Mouse (Mus musculus) cerebellum, adult 2 months (tissue): Measurements from ENCODE around the gene Rere. TPM values are rescaled to one million over a fixed set of nuclear protein-coding genes. Genes with fewer than 3 reads are reported as not detected.

Experiments used
- DNase-seq, 2 experiments: peaks; one replicate each; pipeline ENCODE4 v3.0.0; 2021
- H3K27ac ChIP-seq: fragments of 200-500 bp; 2 replicates; pipeline ENCODE4 v1.5.1; 2012; ENCODE audit warnings: low read length, control low read depth, inconsistent platforms; ENCODE audit not compliant: insufficient read depth
- H3K27me3 ChIP-seq: fragments of 200-500 bp; 2 replicates; pipeline ENCODE4 v1.6.1; 2012; ENCODE audit warnings: inconsistent platforms, mild to moderate bottlenecking, low read length, moderate library complexity; ENCODE audit not compliant: control insufficient read depth, insufficient read depth
- H3K4me1 ChIP-seq: fragments of 200-500 bp; 2 replicates; pipeline ENCODE4 v1.6.1; 2011; ENCODE audit warnings: low read length; ENCODE audit not compliant: control insufficient read depth, insufficient read depth
- H3K4me3 ChIP-seq: fragments of 200-500 bp; replicated peaks from 2 replicates; pipeline ENCODE3; 2011; ENCODE audit warnings: mild to moderate bottlenecking, low read depth, low read length, control low read depth; ENCODE audit not compliant: insufficient read depth
- CTCF ChIP-seq: fragments of 200-500 bp; IDR thresholded peaks from 2 replicates; pipeline ENCODE4 v1.5.1; 2011; ENCODE audit warnings: low read depth, mild to moderate bottlenecking, control low read depth, low read length, moderate library complexity, borderline replicate concordance; ENCODE audit not compliant: insufficient read depth
- POLR2A ChIP-seq: fragments of 200-500 bp; IDR thresholded peaks from 2 replicates; pipeline ENCODE4 v1.6.1; 2011; ENCODE audit warnings: low read length, control low read depth, borderline replicate concordance; ENCODE audit not compliant: insufficient read depth
- WGBS: fragments of 180-500 bp; shearing (Covaris S2); methylation state at CpG from one replicate; pipeline ENCODE4 v1.1.7; 2018; 5-methylcytosine and 5-hydroxymethylcytosine counted together
- polyA plus RNA-seq: library from polyadenylated mRNA; depleted of rRNA; stranded (reverse); fragments of >200 nt; gene quantifications from 2 replicates; pipeline ENCODE4 v1.2.3, GENCODE M21; 2012

Rere gene
- polyA plus RNA-seq, 1 experiment: 69.1 TPM

DNA sequence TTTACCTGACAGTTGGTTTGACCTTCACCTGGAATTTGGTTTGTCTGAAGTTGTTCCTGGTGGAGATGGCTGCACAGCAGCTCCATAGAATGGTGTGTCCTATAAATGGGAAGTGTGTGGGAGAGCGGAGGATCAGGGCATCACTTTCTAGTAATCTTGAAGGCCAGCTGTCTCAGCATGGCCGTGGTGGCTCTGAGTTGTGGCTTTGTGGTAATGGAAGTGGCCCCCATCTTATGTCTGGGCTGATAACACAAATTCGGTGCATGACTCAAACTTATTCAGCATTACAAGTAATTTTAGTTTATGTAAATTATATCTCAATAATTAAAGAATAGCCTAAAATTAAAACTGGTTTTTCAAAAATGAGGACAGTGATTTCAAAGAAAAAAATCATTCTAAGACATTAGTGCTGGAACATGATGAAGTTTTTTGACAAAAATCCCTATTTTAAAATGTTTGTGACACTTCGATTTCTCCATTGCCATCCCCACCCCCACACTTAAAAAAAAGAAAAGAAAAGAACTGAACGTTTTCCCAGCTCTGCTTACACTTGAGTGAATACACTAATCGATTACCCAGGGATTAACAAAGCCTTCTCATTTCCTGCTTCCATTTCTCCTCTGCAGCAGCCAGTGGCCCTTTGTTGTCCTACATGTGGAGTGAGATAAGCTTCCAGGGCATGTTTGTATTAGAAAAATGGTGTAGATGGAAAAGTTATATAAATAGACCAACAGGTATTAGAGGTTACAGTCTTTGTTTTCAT is 180.2 kb downstream of the Rere start:
- H3K27me3 ChIP-seq: no peaks in the 10 kb centered on the region
- no peak for TF ChIP-seq POLR2A
- no peak for TF ChIP-seq CTCF
- H3K27ac ChIP-seq: no peak overlapping the region
- no peak overlapping the region for H3K4me3 ChIP-seq
- DNase-seq: no peak
- H3K4me1 ChIP-seq: peaks cover 16% of the 10 kb centered on the region
- WGBS: 36% methylated on average over 6 of the region's 6 CpGs

DNA sequence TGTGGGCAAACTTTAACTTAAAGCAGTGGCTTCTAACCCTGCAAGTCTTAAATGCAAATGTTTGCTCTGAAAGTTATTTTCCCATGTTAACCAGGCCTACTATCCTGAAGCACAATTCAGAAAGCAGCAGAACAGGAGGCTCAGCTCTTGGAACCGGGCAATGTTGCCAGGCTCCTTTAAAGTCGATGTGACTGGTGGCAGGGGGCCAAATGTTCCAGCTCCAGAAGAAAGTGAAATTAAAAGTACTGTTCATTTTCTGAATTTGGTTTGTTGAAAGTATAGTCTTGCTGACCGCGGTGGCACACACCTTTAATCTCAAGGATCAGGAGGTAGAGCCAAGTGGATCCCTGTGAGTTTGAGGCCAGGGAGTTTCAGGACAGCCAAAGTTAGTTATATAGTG is 180.9 kb downstream of the Rere start:
- H3K27me3 ChIP-seq: no peaks in the 10 kb centered on the region
- peak; percentile 58 to 66 for DNase-seq
- TF ChIP-seq CTCF: no peak
- TF ChIP-seq POLR2A: no peak
- peaks cover 16% of the 10 kb centered on the region for H3K4me1 ChIP-seq
- no peak overlapping the region for H3K4me3 ChIP-seq
- 13% methylated on average over 4 of the region's 4 CpGs for WGBS
- H3K27ac ChIP-seq: no peak overlapping the region

DNA sequence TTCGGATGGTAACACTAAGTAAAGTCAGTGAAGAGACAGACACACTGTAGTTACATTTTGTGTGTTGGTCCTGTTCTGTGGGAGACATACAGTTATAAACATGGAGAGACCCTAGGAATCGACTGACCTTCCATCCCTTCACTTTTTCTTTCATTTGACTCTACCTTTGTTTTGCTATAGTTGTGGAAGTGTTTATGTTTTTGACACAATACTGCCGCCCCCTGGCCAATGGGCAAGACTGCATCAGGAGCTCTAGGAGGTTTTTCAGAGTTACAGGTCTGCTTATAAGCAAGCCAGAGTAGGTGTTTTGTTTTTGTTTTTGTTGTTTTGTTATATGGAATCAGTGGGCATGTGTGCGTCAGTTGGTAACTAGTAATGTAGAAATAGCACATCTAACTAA is 184.3 kb downstream of the Rere start:
- H3K4me1 ChIP-seq: peaks cover 11% of the 10 kb centered on the region
- H3K4me3 ChIP-seq: no peak overlapping the region
- H3K27ac ChIP-seq: no peak overlapping the region
- peak; percentile 81 for TF ChIP-seq CTCF
- TF ChIP-seq POLR2A: no peak
- H3K27me3 ChIP-seq: no peaks in the 10 kb centered on the region
- 51% methylated on average over 4 of the region's 4 CpGs for WGBS
- DNase-seq: peak; percentile 72 to 74

DNA sequence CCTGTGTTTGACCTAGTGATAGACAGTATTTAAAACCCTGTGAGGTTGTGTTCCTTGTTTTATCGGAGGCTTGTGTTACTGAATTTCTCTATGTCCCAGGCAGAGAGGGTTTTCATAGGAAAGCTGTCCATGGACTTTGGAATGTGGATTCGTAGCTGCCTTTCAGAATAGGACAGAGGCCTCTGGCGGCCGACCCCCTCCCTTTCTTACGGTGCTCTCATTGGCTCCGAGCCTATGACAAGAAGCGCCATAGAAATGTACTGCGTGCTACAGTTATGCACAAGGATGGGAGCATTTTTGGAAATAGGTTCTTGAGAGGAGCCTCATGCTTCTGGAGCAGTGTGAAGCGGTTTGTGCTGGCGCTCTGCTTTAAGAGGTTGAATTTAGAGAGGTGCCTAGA is 187.8 kb downstream of the Rere start:
- no peaks in the 10 kb centered on the region for H3K27me3 ChIP-seq
- 67% methylated on average over 10 of the region's 10 CpGs for WGBS
- no peak overlapping the region for H3K4me3 ChIP-seq
- TF ChIP-seq CTCF: no peak
- TF ChIP-seq POLR2A: no peak
- H3K27ac ChIP-seq: no peak overlapping the region
- H3K4me1 ChIP-seq: peaks cover 11% of the 10 kb centered on the region
- no peak for DNase-seq

DNA sequence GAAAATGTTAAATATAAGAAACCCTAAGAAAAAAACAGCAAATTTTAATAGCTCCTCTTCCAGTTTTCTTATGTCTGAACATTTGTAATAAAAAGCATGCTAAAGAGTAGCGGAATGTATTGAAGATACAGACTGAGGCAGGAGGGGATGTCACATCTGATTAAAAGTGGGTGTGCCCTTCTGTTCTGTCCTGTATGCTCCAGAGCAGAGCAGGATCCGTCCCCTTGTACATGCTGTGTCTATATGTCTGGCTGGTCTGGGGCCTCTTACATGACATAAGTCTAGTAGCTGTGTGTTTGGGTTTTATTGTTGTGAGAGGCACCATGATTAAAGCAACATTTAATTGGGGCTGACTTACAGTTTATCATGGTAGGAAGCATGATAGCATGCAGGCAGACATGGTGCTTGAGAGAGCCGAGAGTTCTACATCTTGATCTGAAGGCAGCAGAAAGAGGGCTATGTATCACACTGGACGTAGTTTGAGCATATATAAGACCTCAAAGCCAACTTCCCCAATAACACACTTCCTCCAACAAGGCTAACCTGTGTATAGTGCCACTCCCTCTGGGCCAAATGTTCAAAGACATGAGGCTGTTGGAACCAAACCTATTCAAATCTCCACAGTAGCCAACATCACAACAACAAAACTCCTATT is 189.4 kb downstream of the Rere start:
- no peak for DNase-seq
- H3K27me3 ChIP-seq: no peaks in the 10 kb centered on the region
- TF ChIP-seq POLR2A (no peak), CTCF (no peak)
- WGBS: 95% methylated on average over 4 of the region's 4 CpGs
- no peak overlapping the region for H3K27ac ChIP-seq
- H3K4me1 ChIP-seq: peaks cover 7% of the 10 kb centered on the region
- no peak overlapping the region for H3K4me3 ChIP-seq

DNA sequence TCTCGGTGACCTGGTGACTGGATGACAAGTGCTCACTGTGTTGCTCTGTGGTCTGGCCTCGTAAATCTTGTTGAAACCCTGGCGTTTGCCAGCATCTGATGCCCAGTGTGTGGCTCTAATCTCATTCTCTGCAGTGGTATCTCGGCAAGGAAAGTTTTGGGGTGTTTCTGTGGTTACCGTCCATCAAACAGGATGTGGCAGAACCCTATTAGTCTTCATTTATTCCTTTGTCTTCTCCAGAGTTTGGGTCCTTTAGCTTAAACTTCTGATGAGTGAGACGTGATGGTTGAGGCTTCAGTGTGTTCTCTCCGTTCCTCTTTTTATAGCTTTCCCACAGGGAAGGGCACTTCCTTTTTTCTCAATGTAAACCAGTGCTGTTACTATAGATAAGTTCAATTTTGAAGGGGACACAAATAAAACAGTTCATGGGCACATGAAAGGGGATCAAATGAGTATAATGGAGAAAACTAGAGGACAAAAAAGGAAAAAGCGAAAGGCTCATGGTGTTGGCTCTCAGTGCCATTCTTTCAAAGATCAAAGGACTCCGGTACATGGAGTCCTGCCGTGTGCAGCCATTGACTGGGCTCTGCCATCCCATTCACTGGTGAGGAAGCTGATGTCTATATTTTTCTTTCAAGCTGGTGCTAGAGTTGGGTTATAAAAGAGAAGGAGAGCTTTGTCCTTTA is 191.4 kb downstream of the Rere start:
- DNase-seq: no peak
- H3K27ac ChIP-seq: no peak overlapping the region
- WGBS: 56% methylated on average over 10 of the region's 10 CpGs

DNA sequence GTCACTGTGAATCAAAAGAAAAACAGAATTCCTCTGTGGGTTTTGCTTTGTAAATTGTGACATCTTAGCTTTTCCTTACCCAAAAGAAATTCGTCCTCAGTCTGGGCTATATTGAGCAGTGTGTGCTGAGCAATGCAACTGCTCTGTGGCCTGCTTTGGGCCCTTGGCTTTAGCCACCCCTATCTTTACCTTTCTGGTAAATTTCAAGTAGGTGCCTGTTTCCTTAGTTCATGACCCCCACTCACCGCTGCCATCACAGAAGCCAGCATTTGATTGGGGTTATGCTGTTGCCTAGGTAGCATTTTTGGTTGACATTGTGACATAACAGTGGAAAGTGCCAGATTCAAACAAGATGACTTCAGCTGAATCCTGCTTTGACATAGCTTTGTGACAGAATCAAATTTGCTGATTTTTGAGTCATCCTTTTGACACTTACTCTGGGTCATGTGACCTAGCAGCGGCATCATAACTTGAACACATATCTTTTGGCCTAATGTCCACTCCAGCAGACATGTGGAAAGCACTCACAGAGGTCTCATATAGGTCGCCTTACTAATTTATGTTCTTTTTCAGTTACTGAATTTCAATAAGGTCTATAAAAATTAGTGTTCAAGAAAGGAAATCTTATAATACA is 192.1 kb downstream of the Rere start:
- H3K27me3 ChIP-seq: no peaks in the 10 kb centered on the region
- peaks cover 5% of the 10 kb centered on the region for H3K4me1 ChIP-seq
- H3K27ac ChIP-seq: no peak overlapping the region
- TF ChIP-seq POLR2A: no peak
- no peak for TF ChIP-seq CTCF
- WGBS: 81% methylated on average over 4 of the region's 4 CpGs
- H3K4me3 ChIP-seq: no peak overlapping the region
- DNase-seq: no peak

More for the DNA sequence above, 191.4 kb downstream of the Rere start:
- Histone ChIP-seq H3K27me3 (no peaks in the 10 kb centered on the region), H3K4me1 (peaks cover 5% of the 10 kb centered on the region), H3K4me3 (no peak overlapping the region)
- TF ChIP-seq CTCF: no peak
- no peak for TF ChIP-seq POLR2A
